Mouse (Mus musculus) naive thymus-derived CD4-positive, alpha-beta T cell, adult 2 months (primary cell): ENCODE measurements at regions not wholly inside any gene's neighbourhood (a gene's known extent, or its start where the extent isn't known, plus 50 kb on each side); places are given as distances from the start of the nearest gene placed in this dataset.

Experiments used
- DNase-seq: peaks from one replicate; pipeline ENCODE4 v3.0.0-alpha.2; 2011; ENCODE audit warnings: low read depth

GRCm38 (mm10) chr16:30873493-30874211 is 207.6 kb downstream of the Xxylt1 start:
- no peak for DNase-seq

GRCm38 (mm10) chr16:30875235-30875829 is 205.9 kb downstream of the Xxylt1 start:
- DNase-seq: no peak

GRCm38 (mm10) chr16:30878821-30879220 is 202.4 kb downstream of the Xxylt1 start:
- no peak for DNase-seq

GRCm38 (mm10) chr16:30879878-30880277 is 201.4 kb downstream of the Xxylt1 start:
- no peak for DNase-seq

GRCm38 (mm10) chr16:30880682-30881081 is 200.6 kb downstream of the Xxylt1 start:
- DNase-seq: no peak

- no peak for DNase-seq
Observed at GRCm38 (mm10) chr16:30881186-30881585, 200.0 kb downstream of the Xxylt1 start.

GRCm38 (mm10) chr16:30883490-30884188 is 197.6 kb downstream of the Xxylt1 start:
- DNase-seq: no peak

GRCm38 (mm10) chr16:30884189-30884551 is 197.1 kb downstream of the Xxylt1 start:
- no peak for DNase-seq

GRCm38 (mm10) chr16:30886982-30887381 is 194.2 kb downstream of the Xxylt1 start:
- no peak for DNase-seq

GRCm38 (mm10) chr16:30887536-30887935 is 193.7 kb downstream of the Xxylt1 start:
- DNase-seq: no peak

GRCm38 (mm10) chr16:30888556-30889323 is 192.5 kb downstream of the Xxylt1 start:
- DNase-seq: no peak

GRCm38 (mm10) chr16:30892606-30893005 is 188.6 kb downstream of the Xxylt1 start:
- DNase-seq: no peak

- DNase-seq: no peak
Observed at GRCm38 (mm10) chr16:30894086-30894485, 187.1 kb downstream of the Xxylt1 start.

GRCm38 (mm10) chr16:30895021-30895420 is 186.2 kb downstream of the Xxylt1 start:
- DNase-seq: no peak

- no peak for DNase-seq
Observed at GRCm38 (mm10) chr16:30897371-30897770, 183.9 kb downstream of the Xxylt1 start.

- no peak for DNase-seq
Observed at GRCm38 (mm10) chr16:30900121-30900520, 181.1 kb downstream of the Xxylt1 start.

GRCm38 (mm10) chr16:30901309-30901708 is 179.9 kb downstream of the Xxylt1 start:
- DNase-seq: no peak
